Mouse (Mus musculus) left cerebral cortex, postnatal 4 days (tissue): ENCODE measurements around the gene Gif. TPM values are rescaled to one million over a fixed set of nuclear protein-coding genes. Genes with fewer than 3 reads are reported as not detected.

Source experiments
- DNase-seq: peaks from one replicate; pipeline ENCODE4 v3.0.0-alpha.2; 2022
- intact Hi-C: fragments of 180-260 bp; cut with DNase I; formaldehyde crosslinking; loops from one replicate; pipeline ENCODE4 v1.15.1; 2025
- total RNA-seq, 2 experiments: library from RNA; stranded (reverse); gene quantifications; 2 replicates each; pipeline ENCODE4 v1.2.3; 2021

Gene Gif
- not detected for total RNA-seq

DNA sequence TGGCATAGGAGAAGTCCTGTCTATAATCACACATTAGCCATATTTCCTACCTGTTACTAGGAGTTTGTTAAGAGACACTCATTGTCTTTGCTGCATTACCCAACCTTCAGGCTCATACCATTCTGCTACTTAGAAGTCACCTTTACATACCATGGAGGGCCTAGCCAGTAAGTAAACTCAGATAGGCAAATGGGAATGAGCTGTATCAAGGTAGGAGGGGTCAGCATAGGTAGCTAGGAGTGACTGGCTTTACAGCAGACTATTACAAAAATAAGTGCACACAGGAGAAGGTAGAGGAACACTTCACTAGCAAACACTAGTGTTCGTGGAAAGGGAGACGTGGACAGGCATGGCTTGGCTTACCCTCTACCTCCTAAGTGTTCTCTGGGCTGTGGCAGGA, at the start of gene Gif:
TSS of gene Gif (plus strand) at position 257 of the 400 bp plus-strand sequence.
- intact Hi-C loops = no loop called here

DNA sequence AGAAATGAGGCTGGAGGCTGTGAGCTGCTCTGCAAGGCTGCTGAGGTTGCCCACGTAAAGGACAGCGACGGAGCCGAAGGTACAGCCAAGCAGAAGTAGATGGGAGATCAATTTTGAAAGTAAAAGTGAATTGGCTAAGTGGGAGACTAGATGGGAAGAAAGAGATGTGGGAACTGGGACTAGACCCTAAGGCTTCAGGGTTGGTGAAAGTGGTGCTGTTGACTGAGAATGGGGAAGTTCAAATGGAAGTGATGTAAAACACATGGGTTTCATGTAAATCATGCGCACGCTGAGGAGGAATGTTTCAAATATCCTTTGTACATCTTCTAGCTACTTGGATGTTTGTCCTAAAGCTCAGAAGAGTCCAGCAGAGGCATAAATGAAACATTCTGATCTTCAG, 49.0 kb upstream of the Gif start:
- no peak for DNase-seq
- intact Hi-C loops = no loop called here

More for the DNA sequence above, at the start of gene Gif:
- no peak for DNase-seq

- intact Hi-C loops = no loop called here
- DNase-seq = no peak
Measured at GRCm38 (mm10) chr19:11712451-11712850, 34.9 kb upstream of the Gif start.

- no peak for DNase-seq
- intact Hi-C loops = no loop called here
Measured at GRCm38 (mm10) chr19:11720071-11720470, 27.3 kb upstream of the Gif start.

DNA sequence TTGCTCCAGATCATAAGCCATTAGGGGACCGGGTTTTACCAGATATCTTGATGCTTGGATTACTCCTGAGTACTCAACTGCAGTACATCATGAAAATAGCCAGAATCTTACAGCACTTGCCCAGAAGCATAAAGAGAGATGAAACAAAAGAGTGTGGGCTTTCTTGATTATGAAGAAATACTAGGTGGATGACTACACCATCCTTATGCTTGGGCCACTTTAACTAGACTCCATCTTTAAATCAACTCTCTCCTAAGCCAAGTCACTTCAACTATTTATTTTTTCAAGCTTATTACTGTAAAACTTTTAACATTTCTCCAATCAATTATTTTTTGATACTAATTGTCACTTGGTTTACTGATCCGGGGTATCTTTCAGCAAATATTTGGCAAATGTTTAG, 23.5 kb upstream of the Gif start:
- no peak for DNase-seq
- intact Hi-C loops = no loop called here

DNA sequence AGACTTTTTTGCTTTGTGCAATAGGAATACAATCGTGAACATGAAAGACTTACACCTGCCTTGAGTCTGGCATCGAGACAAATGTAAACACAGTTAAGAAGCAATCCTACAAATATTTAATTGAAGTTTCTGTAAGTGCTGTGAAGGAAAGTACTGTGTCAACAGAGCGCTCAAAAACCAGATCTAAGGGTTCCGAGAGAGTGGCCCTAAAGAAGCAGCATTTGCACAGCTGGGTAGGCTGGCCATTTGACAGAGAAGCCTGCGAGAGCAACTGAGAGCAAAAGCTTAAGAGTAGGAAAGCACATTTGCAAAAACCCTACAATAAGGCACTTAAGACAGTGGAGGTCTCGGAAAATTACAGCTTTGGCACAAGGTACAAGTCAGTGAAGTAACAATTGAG, 23.1 kb upstream of the Gif start:
- intact Hi-C loops = no loop called here
- no peak for DNase-seq

- intact Hi-C loops = no loop called here
- DNase-seq = no peak
Measured at GRCm38 (mm10) chr19:11725915-11726314, 21.4 kb upstream of the Gif start.

- no peak for DNase-seq
Measured at GRCm38 (mm10) chr19:11727304-11727703, 20.1 kb upstream of the Gif start.

DNA sequence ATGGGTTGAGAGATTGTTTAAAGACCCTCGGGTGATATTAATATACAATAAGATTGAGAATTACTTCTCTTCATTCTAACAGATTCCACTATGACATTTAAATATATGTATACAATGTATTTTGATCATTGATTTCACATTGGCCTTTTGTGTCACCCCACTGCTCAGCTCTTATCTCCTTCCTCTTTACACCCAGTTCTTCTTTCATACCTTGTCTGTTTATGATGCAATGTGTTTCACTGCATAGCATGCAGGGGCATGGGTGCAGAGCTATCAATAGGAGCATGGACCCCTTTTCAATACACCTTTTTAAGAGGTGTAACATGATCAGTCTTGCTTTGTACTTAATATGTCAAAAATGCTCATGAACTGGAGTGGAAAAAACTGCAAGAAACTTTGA, 17.1 kb upstream of the Gif start:
- no peak for DNase-seq
- intact Hi-C loops = no loop called here

More at GRCm38 (mm10) chr19:11727304-11727703, 20.1 kb upstream of the Gif start:
- intact Hi-C loops = no loop called here

- no peak for DNase-seq
- intact Hi-C loops = no loop called here
Measured at GRCm38 (mm10) chr19:11736455-11736854, 10.9 kb upstream of the Gif start.

GRCm38 (mm10) chr19:11745680-11746079, 1.7 kb upstream of the Gif start:
- intact Hi-C loops = no loop called here

GRCm38 (mm10) chr19:11765059-11765458, 17.7 kb downstream of the Gif start:
- DNase-seq = no peak
- intact Hi-C loops = loop anchor here (10.0 kb wide), 1 partner anchor 410 kb away; no protein-coding TSS in a partner anchor

More at GRCm38 (mm10) chr19:11745680-11746079, 1.7 kb upstream of the Gif start:
- no peak for DNase-seq

- intact Hi-C loops = loop anchor here (10.0 kb wide), 1 partner anchor 412 kb away; no protein-coding TSS in a partner anchor
- DNase-seq = no peak
Measured at GRCm38 (mm10) chr19:11766413-11766812, 19.1 kb downstream of the Gif start.

GRCm38 (mm10) chr19:11768163-11768562, 20.8 kb downstream of the Gif start:
- intact Hi-C loops = loop anchor here (2.0 to 10.0 kb wide), 2 partner anchors 157 to 413 kb away; no protein-coding TSS in a partner anchor
- DNase-seq = no peak

DNA sequence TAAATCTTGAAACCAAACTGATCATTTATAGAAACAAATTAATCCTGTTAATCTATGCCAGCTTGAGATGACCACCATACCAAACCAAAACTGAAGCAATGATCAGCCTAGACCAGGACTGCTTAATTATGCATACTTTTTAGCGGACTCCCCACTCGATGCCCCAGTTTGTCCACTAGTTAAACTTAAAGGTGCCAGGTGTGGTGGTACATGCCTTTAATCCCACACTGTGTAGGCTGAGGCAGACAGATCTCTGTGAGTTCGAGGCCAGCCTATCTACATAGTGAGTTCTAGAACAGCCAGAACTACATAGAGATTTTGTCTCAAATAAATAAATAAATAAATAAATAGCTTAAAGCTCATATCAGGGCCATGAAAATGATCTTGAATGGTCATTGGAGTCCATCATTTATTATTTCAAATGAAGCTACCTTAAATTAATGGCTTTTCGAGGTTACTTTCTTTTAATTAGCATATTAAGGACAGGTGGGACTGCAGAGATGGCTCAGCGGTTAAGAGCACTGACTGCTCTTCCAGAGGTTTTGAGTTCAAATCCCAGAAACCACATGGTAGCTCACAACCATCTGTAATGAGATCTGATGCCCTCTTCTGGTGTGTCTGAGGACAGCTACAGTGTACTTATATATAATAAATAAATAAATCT, 22.0 kb downstream of the Gif start:
- no peak for DNase-seq
- intact Hi-C loops = loop anchor here (2.0 to 10.0 kb wide), 2 partner anchors 159 to 415 kb away; no protein-coding TSS in a partner anchor

DNA sequence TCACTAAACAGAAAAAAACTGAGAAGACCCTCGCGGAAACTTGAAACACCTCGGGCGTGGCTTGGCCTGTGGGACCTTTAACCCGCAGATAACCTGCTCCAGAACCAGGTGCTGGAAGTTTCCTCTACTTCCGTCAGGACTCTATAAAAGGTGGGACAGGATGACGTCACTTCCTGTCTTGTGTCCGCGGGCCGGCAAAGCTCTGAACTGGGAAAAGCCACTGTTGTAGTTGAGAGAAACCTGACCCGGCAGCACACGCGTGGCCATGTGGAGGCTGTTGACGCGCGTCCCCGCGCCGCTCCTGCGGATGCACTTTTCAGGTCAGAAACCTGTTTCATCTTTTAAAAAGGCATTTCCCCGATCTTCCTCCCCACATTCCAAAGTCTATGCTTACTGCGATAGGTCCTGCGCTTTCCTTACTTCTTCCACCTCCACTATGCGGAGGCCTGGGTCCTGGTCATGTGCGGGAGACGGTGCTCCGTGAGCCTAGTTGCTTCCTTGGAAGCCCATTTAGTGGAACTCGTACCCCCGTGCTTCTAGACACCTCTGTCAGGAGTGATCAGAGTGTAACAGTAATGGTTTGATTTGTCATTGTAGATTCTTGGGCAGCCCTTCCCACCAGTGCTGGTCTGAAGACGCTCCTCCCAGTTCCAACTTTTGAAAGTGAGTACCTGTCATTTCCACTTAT, 23.0 kb downstream of the Gif start, which contains the start of gene Mrpl16:
TSS of gene Mrpl16 (plus strand) at position 187 of the 688 bp plus-strand sequence.
- intact Hi-C loops = loop anchor here (10.0 kb wide), 1 partner anchor 174 kb away; no protein-coding TSS in a partner anchor
- peak; percentile 81 for DNase-seq

GRCm38 (mm10) chr19:11777191-11777865, 30.0 kb downstream of the Gif start:
- intact Hi-C loops = loop anchor here (5.0 to 10.0 kb wide), 2 partner anchors 135 to 167 kb away; partner anchors contain the start of gene Patl1
- peak; percentile 53 for DNase-seq

- DNase-seq = no peak
- intact Hi-C loops = no loop called here
Measured at GRCm38 (mm10) chr19:11785409-11786154, 38.2 kb downstream of the Gif start.

DNA sequence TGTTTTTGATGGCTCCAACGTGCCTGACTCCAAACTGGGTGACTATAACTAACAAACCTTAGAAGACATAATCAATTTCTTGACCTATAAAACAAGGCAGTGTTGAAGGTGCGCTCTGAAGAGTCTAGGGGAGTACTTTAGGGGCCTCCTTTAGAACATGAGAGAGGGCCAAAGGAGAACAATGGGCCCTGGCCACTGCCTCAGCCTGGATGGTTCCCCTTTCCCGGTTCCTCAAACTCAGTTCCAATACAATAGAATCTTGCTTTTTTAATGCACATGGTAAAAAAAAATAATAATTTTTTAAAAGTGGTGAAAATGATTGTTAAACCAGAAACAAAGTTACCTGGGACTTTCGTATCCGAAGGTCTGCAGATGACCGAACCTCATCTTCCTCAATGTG, 40.5 kb downstream of the Gif start:
- intact Hi-C loops = no loop called here

GRCm38 (mm10) chr19:11788876-11789275, 41.5 kb downstream of the Gif start:
- DNase-seq = no peak

More for the DNA sequence above, 40.5 kb downstream of the Gif start:
- DNase-seq = no peak

More at GRCm38 (mm10) chr19:11788876-11789275, 41.5 kb downstream of the Gif start:
- intact Hi-C loops = no loop called here
